Mouse (Mus musculus) intestine, embryonic 15.5 days (tissue): Measurements from ENCODE around the gene Csrnp2. TPM values are rescaled to one million over a fixed set of nuclear protein-coding genes. Genes with fewer than 3 reads are reported as not detected.
A peak's percentile ranks its signal among the peaks of the same experiment; 100 is the strongest.
"Not testable (repeated sequence)": the region's sequence is repeated elsewhere in the genome, so short reads cannot be mapped to it uniquely, and the experiment has no call there.

Experiments used
- ATAC-seq: fragments of 200-750 bp; cut with Nextera tagmentation; 2 replicates; pipeline ENCODE4 v1.8.0; 2017; ENCODE audit warnings: moderate TSS enrichment, moderate library complexity
- H3K27ac ChIP-seq: fragments of 300-500 bp; sonication (generic); 2 replicates; pipeline ENCODE4 v1.5.1; 2015; ENCODE audit warnings: mild to moderate bottlenecking, inconsistent platforms
- H3K27me3 ChIP-seq: fragments of 300-500 bp; sonication (generic); replicated peaks from 2 replicates; pipeline ENCODE4 v1.6.1; 2015; ENCODE audit warnings: inconsistent platforms
- H3K36me3 ChIP-seq: fragments of 300-500 bp; sonication (generic); 2 replicates; pipeline ENCODE4 v1.6.1; 2015; ENCODE audit warnings: inconsistent platforms
- H3K4me1 ChIP-seq: fragments of 300-500 bp; sonication (generic); replicated peaks from 2 replicates; pipeline ENCODE4 v1.6.1; 2015; ENCODE audit warnings: inconsistent platforms
- H3K4me2 ChIP-seq: fragments of 300-500 bp; sonication (generic); replicated peaks from 2 replicates; pipeline ENCODE4 v1.6.1; 2015; ENCODE audit warnings: mild to moderate bottlenecking, inconsistent platforms
- H3K4me3 ChIP-seq: fragments of 300-500 bp; sonication (generic); replicated peaks from 2 replicates; pipeline ENCODE4 v1.5.1; 2015; ENCODE audit warnings: inconsistent platforms
- H3K9ac ChIP-seq: fragments of 300-500 bp; sonication (generic); 2 replicates; pipeline ENCODE4 v1.6.1; 2015; ENCODE audit warnings: inconsistent platforms
- H3K9me3 ChIP-seq: fragments of 300-500 bp; sonication (generic); 2 replicates; pipeline ENCODE4 v1.6.1; 2016; ENCODE audit warnings: inconsistent platforms
- WGBS: fragments of 180-500 bp; shearing (Covaris S2); methylation state at CpG from one replicate; pipeline ENCODE4 v1.1.7; 2015; 5-methylcytosine and 5-hydroxymethylcytosine counted together
- polyA plus RNA-seq: library from polyadenylated mRNA; unstranded; fragments of >200 nt; fragmentation: Nextera tagmentation; extraction: Ambion mirVana; gene quantifications from 2 replicates; pipeline ENCODE4 v1.2.1, GENCODE M21; 2015

Gene Csrnp2
- polyA plus RNA-seq: 7.7 and 8.7 TPM in 2 replicates

DNA sequence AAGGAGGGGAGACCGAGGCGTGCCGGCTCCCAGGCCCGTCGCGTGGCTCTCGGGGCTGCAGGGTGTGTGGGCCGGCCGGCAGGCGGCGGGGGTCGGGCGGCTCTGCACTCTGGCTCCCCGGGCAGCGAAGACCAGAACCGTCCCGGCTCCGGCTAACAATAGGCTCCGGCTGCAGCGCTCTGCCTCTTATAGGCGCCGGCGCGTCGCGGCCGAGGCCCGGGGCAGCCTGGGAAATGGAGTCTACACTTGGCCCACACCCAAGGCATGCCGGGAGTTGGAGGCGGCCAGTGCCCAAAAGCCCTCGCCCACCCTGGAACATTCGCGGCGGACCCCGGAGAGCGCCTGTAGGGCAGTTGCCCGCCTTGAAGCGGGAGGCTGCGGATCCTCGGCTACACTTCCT, at the start of gene Csrnp2:
Gene Csrnp2, minus strand, starts transcription at position 387 of the 400 bp plus-strand sequence.
- Histone ChIP-seq H3K27me3 (no peaks in the 10 kb centered on the region), H3K36me3 (no peaks in the 10 kb centered on the region), H3K9ac (peak within 1 kb of the TSS; percentile 94), H3K27ac (peak within 1 kb of the TSS; percentile 92), H3K4me1 (peaks cover 23% of the 10 kb centered on the region), H3K4me3 (peak within 1 kb of the TSS; percentile 88), H3K9me3 (no peaks in the 10 kb centered on the region), H3K4me2 (peak within 1 kb of the TSS; percentile 91)
- under 1% methylated on average over 40 of the region's 40 CpGs for WGBS
- peak; percentile 98 for ATAC-seq

DNA sequence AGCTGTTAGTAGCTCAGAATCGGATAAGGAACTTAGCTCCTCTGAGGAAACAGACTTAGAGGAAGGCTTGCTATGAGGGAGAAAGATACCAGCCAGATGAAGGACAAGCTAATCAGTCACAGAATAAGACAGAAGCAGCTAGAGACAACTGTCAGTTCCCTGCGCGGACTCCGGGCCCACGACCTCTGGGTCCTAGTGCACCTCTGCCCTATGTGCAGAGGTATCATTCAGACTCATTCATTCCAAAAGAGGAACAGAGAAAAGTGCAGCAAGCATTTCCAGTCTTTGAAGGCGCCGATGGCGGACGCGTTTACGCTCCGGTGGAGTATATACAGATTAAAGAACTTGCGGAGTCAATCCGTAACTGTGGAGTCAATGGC, 48.4 kb upstream of the Csrnp2 start:
- H3K27me3 ChIP-seq, H3K9ac ChIP-seq, H3K4me3 ChIP-seq, H3K27ac ChIP-seq, H3K36me3 ChIP-seq, H3K4me1 ChIP-seq, H3K9me3 ChIP-seq, ATAC-seq, H3K4me2 ChIP-seq: not testable (repeated sequence)
- WGBS: 98% methylated on average over 14 of the region's 14 CpGs

- WGBS: 96% methylated on average over 27 of the region's 28 CpGs
- not testable (repeated sequence) for H3K9ac ChIP-seq, H3K27ac ChIP-seq, H3K27me3 ChIP-seq, H3K36me3 ChIP-seq, ATAC-seq, H3K4me3 ChIP-seq, H3K4me1 ChIP-seq, H3K4me2 ChIP-seq, H3K9me3 ChIP-seq
Observed at GRCm38 (mm10) chr15:100542876-100543650, 47.8 kb upstream of the Csrnp2 start.

GRCm38 (mm10) chr15:100541426-100541825, 46.1 kb upstream of the Csrnp2 start:
- ATAC-seq: no peak
- 0 out of 2 replicates have a peak, but pooled peaks cover 3% of the 10 kb centered on the region for H3K9me3 ChIP-seq
- no peak overlapping the region for H3K4me2 ChIP-seq
- no peak overlapping the region for H3K27ac ChIP-seq
- no peaks in the 10 kb centered on the region for H3K4me1 ChIP-seq
- 92% methylated on average over 4 of the region's 4 CpGs for WGBS
- no peaks in the 10 kb centered on the region for H3K27me3 ChIP-seq
- no peak overlapping the region for H3K4me3 ChIP-seq
- 0 out of 2 replicates have a peak, but pooled peaks cover 2% of the 10 kb centered on the region for H3K36me3 ChIP-seq
- H3K9ac ChIP-seq: no peak overlapping the region

GRCm38 (mm10) chr15:100541001-100541400, 45.7 kb upstream of the Csrnp2 start:
- H3K4me3 ChIP-seq, H3K36me3 ChIP-seq, H3K9me3 ChIP-seq, H3K4me1 ChIP-seq, H3K27ac ChIP-seq, ATAC-seq, H3K4me2 ChIP-seq, H3K27me3 ChIP-seq, H3K9ac ChIP-seq: not testable (repeated sequence)
- 90% methylated on average over 1 of the region's 1 CpGs for WGBS

GRCm38 (mm10) chr15:100539411-100539810, 44.1 kb upstream of the Csrnp2 start:
- no peaks in the 10 kb centered on the region for H3K4me1 ChIP-seq
- no peak overlapping the region for H3K4me3 ChIP-seq
- H3K27ac ChIP-seq: no peak overlapping the region
- H3K9ac ChIP-seq: no peak overlapping the region
- H3K9me3 ChIP-seq: no peaks in the 10 kb centered on the region
- H3K4me2 ChIP-seq: no peak overlapping the region
- no peaks in the 10 kb centered on the region for H3K27me3 ChIP-seq
- H3K36me3 ChIP-seq: 0 out of 2 replicates have a peak, but pooled peaks cover 8% of the 10 kb centered on the region
- ATAC-seq: no peak
- 92% methylated on average over 9 of the region's 9 CpGs for WGBS

DNA sequence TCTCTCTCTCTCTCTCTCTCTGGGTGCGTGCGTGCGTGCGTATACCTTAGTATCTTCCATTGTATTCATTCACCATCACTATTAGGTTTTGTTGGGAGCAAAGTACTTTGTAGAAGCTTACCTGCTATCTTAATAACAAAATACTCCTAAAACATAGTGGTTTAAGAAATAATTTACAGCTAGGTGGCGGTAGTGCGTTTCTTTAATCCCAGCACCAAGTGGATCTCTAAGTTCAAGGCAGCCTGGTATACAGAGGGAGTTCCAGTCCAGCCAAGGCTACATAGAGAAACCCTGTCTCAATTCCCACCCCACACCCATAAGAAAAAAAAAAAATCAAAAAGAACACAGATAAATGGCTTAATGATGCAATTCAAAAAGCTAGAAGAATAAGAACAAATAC, 42.6 kb upstream of the Csrnp2 start:
- 85% methylated on average over 6 of the region's 6 CpGs for WGBS
- no peaks in the 10 kb centered on the region for H3K9me3 ChIP-seq
- H3K27me3 ChIP-seq: no peaks in the 10 kb centered on the region
- H3K27ac ChIP-seq: no peak overlapping the region
- H3K9ac ChIP-seq: no peak overlapping the region
- ATAC-seq: no peak
- no peak overlapping the region for H3K4me2 ChIP-seq
- H3K36me3 ChIP-seq: 0 out of 2 replicates have a peak, but pooled peaks cover 8% of the 10 kb centered on the region
- no peaks in the 10 kb centered on the region for H3K4me1 ChIP-seq
- H3K4me3 ChIP-seq: no peak overlapping the region

GRCm38 (mm10) chr15:100527900-100528299, 32.6 kb upstream of the Csrnp2 start:
- H3K36me3 ChIP-seq: no peaks in the 10 kb centered on the region
- no peak overlapping the region for H3K27ac ChIP-seq
- H3K9ac ChIP-seq: no peak overlapping the region
- H3K9me3 ChIP-seq: no peaks in the 10 kb centered on the region
- WGBS: 81% methylated on average over 5 of the region's 5 CpGs
- H3K4me1 ChIP-seq: no peaks in the 10 kb centered on the region
- no peak overlapping the region for H3K4me2 ChIP-seq
- no peak for ATAC-seq
- H3K4me3 ChIP-seq: no peak overlapping the region
- H3K27me3 ChIP-seq: no peaks in the 10 kb centered on the region

- no peaks in the 10 kb centered on the region for H3K4me1 ChIP-seq
- peaks cover 3% of the 10 kb centered on the region; the same call in 1 of the 2 replicates for H3K36me3 ChIP-seq
- H3K27ac ChIP-seq: no peak overlapping the region
- 93% methylated on average over 14 of the region's 14 CpGs for WGBS
- H3K9ac ChIP-seq: no peak overlapping the region
- no peaks in the 10 kb centered on the region for H3K9me3 ChIP-seq
- H3K4me3 ChIP-seq: no peak overlapping the region
- H3K4me2 ChIP-seq: no peak overlapping the region
- no peaks in the 10 kb centered on the region for H3K27me3 ChIP-seq
- no peak for ATAC-seq
Observed at GRCm38 (mm10) chr15:100525405-100525804, 30.1 kb upstream of the Csrnp2 start.

GRCm38 (mm10) chr15:100520306-100520705, 25.0 kb upstream of the Csrnp2 start:
- Histone ChIP-seq H3K4me2 (no peak overlapping the region), H3K9ac (no peak overlapping the region), H3K9me3 (no peaks in the 10 kb centered on the region), H3K27ac (no peak overlapping the region), H3K4me3 (no peak overlapping the region), H3K4me1 (no peaks in the 10 kb centered on the region), H3K27me3 (no peaks in the 10 kb centered on the region), H3K36me3 (peaks cover 3% of the 10 kb centered on the region; the same call in 1 of the 2 replicates)
- 89% methylated on average over 14 of the region's 14 CpGs for WGBS
- ATAC-seq: no peak

DNA sequence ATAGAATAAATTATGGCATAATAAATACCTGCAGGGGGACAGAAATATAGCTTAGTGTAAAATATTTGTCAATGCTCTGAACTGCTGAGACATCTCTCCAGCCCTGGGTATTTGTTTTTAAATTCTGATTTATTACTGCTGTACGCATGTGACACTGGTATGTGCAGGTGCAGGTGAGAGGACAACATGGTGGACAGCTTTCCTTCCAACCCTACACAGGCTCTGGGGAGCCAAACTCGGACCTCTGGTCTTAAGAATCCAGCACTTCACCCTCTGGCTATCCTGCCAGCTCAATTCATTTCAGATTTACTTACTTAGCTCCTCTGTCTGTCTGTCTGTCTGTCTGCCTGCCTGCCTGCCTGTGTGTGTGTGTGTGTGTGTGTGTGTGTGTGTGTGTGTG, 19.8 kb upstream of the Csrnp2 start:
- no peak overlapping the region for H3K27ac ChIP-seq
- ATAC-seq: no peak
- H3K9ac ChIP-seq: no peak overlapping the region
- H3K27me3 ChIP-seq: no peaks in the 10 kb centered on the region
- no peaks in the 10 kb centered on the region for H3K4me1 ChIP-seq
- H3K4me2 ChIP-seq: no peak overlapping the region
- 82% methylated on average over 2 of the region's 2 CpGs for WGBS
- peaks cover 19% of the 10 kb centered on the region for H3K36me3 ChIP-seq
- no peak overlapping the region for H3K4me3 ChIP-seq
- H3K9me3 ChIP-seq: no peaks in the 10 kb centered on the region

DNA sequence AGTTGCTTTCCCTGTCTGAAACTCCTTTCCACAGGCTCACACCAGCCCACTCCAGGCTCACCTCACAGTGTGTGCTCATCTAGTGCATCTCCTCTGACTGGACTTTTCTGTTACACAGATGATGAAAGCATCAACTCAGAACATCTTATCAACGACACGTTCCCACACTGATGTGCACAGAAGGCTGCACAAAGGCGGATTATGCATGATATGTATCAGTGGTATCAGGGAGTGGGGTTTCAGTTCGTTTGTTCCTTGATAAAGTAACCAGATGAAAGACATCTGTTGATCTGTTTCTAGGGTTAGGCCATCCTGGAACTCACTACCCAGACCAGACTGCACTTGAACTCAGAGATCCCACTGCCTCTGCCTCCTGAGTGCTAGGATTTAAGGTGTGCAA, 18.1 kb upstream of the Csrnp2 start:
- WGBS: 85% methylated on average over 4 of the region's 4 CpGs
- H3K36me3 ChIP-seq: peaks cover 22% of the 10 kb centered on the region
- no peak overlapping the region for H3K4me2 ChIP-seq
- no peaks in the 10 kb centered on the region for H3K27me3 ChIP-seq
- ATAC-seq: no peak
- no peak overlapping the region for H3K4me3 ChIP-seq
- H3K9me3 ChIP-seq: no peaks in the 10 kb centered on the region
- no peak overlapping the region for H3K27ac ChIP-seq
- H3K4me1 ChIP-seq: no peaks in the 10 kb centered on the region
- H3K9ac ChIP-seq: no peak overlapping the region

GRCm38 (mm10) chr15:100510072-100510471, 14.8 kb upstream of the Csrnp2 start:
- Histone ChIP-seq H3K9ac (no peak overlapping the region), H3K27ac (no peak overlapping the region), H3K27me3 (no peaks in the 10 kb centered on the region), H3K4me1 (no peaks in the 10 kb centered on the region), H3K9me3 (no peaks in the 10 kb centered on the region), H3K4me2 (no peak overlapping the region), H3K36me3 (peaks cover 22% of the 10 kb centered on the region), H3K4me3 (no peak overlapping the region)
- ATAC-seq: no peak
- 93% methylated on average over 11 of the region's 11 CpGs for WGBS
